Mouse (Mus musculus) urinary bladder, adult 2 months (tissue): Measurements from ENCODE around the gene Rpl18. TPM values are rescaled to one million over a fixed set of nuclear protein-coding genes. Genes with fewer than 3 reads are reported as not detected.

Source experiments
- DNase-seq: peaks from one replicate; pipeline ENCODE4 v3.0.0; 2022; ENCODE audit warnings: low spot score
- polyA plus RNA-seq: library from polyadenylated mRNA; depleted of rRNA; stranded (reverse); fragments of >200 nt; gene quantifications from 2 replicates; pipeline ENCODE4 v1.2.3, GENCODE M21; 2012

The Rpl18 gene
- polyA plus RNA-seq, 1 experiment: 594 TPM

DNA sequence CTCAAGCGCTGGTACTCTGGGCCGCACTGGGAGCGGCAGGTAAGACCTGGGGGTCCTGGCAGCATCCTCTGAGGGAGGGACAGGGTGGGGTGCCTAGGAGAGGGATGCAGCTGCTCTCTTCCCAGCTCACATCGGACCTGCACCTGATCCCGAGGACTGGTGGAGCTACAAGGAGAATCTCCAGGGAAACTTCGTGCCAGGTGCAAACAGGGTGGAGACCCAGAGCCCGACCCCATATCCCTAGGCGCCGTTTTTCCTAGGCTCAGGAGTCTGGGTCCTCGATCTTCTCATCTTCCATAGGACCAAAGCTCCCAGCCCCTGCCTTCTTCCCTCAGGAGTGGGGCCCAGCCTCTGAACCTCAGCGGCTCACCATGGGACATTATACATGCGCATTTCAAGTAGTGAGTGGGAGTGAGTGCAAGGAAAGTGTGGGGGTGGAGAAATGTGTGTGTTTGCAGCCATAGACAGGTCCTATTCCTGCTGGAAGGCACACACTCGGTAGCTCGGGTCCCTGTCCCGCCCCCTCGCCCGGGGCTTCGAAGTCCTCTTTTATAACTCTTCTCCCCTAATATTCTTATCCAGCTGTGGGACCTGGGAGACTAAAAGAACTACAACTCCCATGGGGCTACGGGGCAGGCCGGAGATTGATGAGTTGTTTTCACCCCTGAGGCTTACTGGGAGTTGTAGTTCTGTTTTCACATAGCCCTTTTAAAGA lies 14.8 kb upstream of the Rpl18 start:
- DNase-seq: no peak

DNA sequence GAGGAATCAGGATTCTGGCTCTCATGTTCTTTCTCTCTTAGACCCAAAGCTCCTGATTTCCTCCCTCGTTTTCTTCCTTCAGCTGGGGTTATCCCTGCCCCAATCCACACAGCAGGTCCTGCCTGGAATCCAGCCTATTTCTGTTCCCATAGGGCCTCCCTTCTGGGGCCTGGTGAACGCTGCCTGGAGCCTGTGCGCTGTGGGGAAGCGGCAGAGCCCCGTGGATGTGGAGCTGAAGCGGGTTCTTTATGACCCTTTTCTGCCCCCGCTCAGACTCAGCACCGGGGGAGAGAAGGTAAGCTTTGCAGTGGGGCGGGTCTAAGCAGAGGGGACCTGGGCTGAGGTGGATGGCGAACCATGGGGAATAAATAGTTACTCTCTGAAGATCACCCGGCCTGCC lies 14.2 kb upstream of the Rpl18 start:
- no peak for DNase-seq

DNA sequence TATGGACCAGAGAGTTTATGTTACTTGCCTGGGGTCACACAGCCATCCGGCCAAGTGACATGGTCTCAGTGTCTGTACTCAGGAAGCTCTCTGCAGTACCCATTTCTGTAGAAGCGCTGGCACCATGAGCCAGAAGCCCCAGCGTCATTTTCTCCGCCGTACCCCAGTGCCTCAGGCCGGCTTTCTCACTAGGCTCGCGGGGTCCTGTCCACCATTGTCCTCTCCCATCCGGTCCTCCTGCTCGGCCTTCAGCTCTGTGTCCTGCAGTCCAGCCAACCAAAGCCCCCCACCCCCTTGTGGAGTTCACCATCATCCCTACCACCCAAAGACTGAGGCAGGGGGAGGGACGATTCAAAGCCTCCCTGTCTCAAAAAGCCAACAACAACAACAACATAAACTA lies 13.7 kb upstream of the Rpl18 start:
- no peak for DNase-seq

DNA sequence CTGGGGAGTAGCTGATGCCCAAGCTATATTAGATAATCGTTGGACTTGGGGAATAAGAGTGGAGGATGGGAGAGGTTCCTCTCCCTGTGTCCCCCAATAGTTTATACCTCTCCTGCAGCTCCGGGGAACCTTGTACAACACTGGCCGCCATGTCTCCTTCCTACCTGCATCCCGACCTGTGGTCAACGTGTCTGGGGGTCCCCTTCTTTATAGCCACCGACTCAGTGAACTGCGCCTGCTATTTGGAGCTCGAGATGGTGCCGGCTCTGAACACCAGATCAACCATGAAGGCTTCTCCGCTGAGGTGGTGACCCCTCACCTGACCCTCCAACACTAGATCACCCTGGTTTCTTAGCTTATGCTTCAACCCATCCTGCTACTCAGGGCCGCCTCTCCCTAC lies 12.9 kb upstream of the Rpl18 start:
- DNase-seq: no peak

DNA sequence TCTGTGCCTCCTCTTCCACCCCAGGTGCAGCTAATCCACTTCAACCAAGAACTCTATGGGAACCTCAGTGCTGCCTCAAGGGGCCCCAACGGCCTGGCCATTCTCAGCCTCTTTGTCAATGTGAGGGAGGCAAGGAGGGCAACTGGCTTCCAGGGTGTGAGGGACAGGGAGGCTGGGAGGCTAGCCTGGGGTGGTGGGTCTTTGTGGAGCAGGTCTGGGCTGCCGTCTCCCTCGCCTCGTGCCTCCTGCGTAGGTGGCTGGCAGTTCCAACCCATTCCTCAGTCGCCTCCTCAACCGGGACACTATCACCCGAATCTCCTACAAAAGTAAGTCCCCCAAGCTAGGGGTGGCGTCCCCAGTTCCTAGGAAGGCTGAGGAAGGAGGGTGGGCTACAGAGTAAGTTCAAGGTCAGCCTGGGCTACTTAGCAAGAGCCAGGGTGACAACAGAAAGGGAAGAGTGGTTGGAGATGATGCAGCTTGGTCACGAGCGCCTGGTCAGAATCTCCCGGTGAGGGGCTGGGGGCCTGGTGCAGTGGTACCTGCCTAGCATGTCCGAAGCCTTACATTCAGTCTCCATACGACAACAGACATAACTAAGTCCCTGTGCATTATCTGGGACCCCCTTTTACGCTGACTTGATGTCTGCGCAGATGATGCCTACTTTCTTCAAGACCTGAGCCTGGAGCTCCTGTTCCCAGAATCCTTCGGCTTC lies 12.3 kb upstream of the Rpl18 start:
- no peak for DNase-seq

DNA sequence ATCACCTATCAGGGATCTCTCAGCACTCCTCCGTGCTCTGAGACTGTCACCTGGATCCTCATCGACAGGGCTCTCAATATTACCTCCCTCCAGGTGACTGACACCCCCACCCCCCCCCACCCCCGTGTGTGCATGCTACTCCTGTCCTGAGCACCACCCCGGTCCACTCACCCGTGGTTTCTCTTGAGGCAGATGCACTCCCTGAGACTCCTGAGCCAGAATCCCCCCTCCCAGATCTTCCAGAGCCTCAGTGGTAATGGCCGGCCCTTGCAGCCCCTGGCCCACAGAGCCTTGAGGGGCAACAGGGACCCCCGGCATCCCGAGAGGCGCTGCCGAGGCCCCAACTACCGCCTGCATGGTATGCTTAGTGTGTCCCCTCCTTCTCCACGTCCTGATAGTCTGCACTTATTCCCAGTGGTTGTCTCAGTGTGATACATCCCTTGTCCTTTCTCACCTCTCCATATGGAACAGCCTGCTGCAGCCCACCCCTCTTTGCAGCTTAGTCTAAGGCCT lies 11.7 kb upstream of the Rpl18 start:
- DNase-seq: no peak

DNA sequence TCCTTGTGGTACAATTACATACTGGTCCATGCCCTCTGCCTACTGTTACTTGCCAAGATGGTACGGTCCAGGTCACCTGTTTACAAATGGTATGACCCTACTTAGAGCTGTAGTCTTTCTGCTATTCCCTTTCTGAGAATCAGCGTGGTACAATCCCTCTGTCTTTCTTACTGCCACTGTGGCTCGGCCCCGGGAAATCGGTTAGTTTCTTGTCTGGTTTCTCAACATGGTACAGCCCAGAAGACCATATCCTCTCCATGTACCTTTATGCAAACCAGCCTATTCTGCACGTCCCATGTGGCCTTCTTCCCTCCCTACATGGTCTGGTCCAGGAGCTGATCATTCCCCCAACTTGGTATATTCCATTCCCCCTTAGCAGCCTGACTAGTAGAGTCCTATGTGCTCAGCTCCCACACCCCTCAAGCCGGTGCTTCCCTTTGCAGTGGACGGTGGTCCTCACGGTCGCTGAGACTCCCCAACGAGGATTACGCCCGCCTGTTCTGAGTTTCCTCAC lies 11.2 kb upstream of the Rpl18 start:
- no peak for DNase-seq

DNA sequence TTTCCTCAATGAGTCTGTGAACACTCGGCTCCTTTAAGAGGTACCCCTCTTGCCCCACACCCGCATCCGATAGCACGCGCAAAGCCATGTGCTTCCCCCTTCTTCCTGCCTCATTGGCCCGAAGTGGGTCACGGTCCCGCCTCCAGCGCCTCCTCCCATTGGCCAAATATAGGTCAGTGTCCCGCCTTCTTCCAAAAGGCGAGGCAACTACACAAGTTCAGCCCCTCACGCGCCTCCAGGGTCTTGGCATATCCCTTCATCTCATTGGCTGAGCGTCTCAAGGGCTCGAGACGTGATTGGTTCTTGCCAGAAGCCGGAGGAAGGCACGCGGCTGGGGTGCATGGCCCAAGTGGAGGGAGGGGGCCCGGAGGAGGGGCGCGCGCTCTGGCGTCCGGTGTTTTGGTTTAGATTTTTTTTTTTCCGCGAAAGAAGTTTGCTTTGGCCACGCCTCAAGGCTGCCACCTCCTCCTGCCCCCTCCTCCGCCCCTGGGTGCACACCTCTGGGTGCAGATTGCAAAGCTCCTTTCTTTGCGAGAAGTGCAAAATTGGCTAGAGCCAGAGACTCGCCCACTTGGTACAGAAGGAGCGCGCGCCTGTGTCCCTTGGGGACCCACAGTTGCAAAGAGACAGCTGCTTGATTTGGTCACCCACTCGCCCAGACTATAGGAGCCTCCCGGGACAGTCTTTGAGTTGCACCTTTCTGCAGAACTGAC lies 10.4 kb upstream of the Rpl18 start, which contains the start of gene Dbp:
TSS of gene Dbp (plus strand) at position 359 of the 713 bp plus-strand sequence.
- peak; percentile 90 for DNase-seq

DNA sequence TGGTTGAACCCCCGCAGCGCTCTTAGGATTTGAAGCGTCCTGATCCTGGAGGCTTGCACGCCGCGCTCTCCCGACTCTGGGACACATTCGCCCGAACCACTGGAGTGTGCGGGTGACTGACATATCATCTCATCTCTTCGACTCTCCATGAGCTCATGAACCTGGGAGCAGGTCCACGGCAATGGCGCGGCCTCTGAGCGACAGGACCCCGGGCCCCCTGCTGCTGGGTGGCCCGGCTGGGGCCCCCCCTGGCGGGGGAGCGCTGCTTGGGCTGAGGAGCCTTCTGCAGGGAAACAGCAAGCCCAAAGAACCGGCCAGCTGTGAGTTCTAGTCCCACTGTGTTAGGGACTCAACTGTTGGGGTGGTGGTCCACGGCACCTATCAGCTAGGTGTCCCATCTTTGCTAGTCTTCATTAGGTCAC lies 9.8 kb upstream of the Rpl18 start:
- DNase-seq: no peak

DNA sequence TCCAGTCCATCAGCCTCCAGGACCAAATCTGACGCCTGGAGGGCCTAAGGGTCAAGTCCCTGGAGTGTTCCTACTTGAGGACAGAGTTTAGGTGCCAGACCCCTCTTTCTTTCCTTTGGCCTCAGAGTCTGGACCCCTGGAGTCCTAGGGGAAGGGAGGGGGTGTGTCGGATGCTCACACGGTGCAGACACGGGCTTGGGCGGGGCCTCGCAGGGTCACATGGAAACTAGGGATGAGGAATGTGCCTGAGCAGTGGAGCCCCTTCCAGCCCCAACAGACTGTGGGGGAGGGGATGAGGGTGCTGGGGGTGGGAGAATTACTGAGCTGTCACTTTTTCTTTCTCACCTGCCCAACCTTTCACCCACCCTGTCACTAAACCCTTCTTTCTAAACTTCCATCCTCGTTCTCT lies 9.4 kb upstream of the Rpl18 start:
- no peak for DNase-seq

DNA sequence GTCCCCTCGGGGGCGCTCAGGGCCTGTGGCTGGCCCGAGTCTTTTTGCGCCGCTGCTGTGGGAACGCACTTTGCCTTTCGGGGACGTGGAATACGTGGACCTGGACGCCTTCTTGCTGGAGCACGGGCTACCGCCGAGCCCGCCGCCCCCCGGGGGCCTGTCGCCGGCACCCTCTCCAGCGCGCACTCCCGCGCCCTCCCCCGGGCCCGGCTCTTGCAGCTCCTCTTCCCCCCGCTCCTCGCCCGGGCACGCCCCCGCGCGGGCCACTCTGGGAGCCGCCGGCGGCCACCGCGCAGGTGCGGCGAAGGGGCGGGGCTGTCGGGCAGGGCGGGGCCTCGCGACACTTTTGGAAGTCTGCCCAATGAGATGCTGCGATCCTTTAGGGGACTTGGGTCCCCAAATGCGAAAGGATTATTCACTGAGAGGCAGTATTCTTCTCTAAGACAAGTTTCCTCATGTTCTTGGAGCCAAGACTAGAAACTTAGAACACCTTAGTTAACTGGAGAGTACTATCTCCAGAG lies 8.5 kb upstream of the Rpl18 start:
- DNase-seq: peak; percentile 91

DNA sequence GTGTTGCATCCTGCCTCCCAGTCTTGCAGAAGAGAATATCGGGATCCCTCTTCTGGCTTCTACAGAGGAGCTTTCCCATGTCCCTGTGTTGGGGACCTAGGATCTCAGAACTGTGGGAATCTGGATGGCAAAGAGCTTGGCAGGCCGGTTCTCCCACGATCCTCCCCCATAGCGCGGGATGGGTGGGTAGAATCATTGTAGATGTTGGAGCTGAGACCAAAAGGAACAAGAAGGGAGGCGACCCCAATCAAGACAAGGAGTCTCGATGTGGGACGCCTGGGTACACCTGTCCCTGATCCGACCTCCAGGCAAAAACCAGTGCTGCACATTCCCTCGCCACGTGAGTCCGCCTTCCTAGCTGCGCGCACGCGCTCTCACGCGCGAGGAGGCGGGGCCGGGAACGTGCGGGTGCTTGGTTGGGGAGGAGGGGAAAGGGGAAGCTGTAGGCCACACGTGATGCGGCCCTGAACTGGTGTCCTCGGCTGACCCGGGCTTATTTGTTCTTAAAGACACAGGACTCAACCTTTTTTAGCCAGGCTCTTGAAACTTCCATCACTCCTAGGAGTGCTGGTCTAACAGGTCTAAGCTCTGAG lies 7.8 kb upstream of the Rpl18 start:
- peak; percentile 97 for DNase-seq

DNA sequence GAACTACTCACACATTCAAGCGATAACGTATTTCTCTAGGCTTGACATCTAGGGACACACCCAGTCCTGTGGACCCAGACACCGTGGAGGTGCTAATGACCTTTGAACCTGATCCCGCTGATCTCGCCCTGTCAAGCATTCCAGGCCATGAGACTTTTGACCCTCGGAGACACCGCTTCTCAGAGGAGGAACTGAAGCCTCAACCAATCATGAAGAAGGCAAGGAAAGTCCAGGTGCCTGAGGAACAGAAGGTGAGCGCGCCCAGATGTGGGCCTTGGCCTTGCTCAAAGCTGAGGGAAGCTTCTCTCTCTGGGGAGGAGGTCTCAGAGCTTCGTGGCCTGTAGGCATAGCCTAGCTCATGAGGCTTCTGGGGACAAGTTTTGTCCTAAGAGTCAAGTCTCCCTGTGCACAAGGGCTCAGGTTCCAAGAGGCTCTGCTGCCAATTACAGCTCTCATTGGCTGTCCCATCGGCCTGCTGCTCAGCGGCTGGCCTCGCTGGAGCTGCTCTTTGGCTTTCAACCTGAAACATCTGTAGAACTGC lies 7.0 kb upstream of the Rpl18 start:
- no peak for DNase-seq

DNA sequence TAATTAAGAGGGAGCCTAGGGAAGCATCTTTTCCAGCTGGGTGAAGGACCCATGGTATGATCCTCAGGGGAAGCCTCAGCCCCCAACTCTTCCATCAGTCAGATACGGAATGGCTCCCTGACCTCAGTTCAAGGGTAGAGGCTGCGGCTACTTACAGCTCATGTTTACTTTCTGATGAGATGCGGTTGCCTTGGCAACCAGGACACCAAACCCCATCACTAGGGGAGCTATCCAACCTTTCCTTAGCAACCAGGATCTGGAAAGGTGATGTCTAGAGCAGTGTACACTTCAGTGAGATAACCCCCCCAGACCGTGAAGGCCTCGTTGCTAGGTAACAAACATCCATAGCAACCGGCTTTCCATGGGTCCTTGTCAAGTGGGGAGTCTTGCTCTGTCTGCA lies 6.2 kb upstream of the Rpl18 start:
- no peak for DNase-seq

DNA sequence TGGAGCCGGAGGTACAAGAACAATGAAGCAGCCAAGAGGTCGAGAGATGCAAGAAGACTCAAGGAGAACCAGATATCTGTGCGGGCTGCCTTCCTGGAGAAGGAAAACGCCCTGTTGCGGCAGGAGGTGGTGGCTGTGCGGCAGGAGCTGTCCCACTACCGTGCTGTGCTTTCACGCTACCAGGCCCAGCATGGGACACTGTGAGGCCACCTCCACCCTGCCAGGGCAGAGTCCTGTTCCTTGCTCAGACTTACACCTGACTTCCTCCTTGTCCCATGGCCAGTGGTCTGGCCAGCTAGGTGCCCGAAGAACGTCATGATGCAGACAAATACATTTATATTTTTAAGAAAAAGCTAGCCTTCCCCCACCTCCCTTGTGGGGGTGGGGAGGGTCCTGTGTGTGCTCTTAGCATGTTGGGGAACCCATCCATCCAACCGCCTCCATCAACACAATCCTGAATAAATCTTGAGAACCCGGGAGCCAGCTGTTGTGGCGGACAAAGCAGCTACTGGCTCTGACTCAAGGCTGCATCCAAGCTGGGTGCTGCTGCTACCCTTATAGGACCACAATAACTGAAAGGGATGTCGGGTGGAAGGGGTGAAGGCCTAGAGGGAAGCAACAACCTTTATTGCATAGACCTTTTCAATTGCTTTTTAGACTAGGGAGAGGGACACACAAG lies 5.4 kb upstream of the Rpl18 start:
- DNase-seq: no peak

DNA sequence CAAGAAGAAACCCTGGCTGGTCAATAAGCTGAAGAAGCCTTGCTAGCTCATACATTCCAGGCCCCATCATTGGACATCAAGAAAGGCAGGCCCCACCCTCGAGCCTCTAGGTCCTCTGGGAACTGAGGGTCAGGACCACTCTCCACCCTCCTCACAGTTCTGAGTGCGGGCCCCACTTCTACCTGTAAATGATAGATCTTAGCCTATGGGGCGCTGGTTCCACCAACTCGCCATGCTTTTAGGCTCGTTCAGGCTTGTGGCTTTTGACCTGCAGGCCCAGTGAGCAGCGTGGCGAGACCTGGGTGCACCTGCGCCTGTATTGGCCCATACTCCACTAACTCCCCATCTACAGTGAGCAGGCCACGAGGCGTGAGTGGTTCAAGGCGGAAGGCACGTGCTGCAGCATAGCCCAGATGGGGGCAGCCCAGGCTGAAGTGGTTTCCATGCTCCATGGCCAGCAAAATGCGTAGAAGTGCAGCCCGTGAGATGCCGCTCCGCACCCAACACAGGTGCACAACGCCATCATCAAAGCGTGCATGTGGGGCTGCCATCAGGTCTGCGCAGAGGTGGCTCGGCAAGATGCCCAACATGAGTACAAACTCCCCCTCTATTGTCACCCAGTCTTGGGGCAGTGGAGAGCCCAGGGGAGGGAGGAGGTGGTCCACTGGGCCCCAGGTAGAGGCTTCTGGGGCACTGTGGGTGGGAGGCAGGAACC lies 4.6 kb upstream of the Rpl18 start:
- DNase-seq: no peak

DNA sequence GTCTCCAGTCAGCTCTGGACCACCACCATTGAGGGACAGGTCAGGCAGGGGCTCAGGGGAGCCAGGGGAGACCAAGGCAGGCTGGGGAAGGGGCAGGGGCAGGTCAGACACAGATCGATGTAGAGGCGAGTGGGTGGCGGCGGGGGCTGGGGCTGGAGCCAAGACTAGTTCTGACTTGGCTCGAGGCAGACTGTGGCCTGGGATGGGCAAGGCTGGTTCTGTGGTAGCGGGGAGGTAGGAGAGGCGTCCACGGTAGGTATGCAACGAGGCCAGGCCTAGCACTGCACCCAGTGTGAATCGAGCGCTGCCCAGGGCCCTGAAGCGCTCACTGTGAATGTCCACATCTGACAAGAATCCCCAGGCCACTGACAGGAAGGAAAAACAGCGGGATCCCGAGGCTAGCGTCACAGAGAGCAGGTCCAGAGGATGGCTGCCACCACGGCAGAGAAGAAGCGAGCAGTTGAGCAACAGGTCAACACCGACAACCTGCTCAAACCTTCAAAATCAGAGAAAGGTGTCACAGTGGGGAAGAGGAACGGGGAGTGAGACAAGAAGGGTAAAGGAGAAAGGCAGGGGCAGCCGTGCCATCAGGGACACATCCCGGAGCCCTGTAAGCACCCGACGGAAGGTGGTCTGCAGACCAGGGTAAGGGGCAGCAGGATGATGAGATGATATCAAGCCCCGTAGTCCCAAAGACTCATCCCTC lies 3.8 kb upstream of the Rpl18 start:
- DNase-seq: no peak

DNA sequence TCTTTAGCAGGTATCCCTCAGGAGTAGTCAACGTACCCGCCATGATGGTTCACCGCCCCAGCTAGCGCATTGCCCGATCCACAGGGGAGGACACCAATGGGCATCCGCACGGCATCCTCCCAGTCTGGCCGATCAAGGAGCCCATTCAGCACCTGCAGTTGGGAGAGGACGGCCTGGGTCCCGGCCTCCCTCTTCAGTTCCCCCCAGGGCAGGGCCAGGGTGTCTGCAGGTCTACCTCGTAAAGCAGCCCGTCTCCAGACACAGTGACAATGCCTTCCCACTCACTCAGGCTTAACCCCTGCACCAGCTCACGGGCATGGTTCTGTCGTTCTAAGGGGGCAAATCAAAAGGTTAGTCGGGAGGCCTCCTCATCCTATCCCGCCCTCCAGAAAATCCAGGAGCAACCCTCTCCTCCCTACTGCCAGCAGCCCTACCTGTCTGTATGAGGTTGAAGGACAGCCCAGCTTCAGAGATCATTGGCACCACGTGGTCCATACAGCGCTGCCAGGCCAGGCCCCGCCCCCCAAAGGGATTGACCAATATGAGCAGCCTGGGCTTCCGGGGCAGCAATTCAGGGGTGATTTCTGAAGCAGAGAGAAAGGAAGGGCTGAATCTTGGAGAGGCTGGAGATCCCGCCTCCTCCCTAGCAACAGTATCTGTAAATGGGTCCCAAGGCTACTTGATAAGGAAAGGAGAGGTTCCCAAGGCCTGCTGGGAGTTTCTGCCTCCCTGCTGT lies 3.1 kb upstream of the Rpl18 start:
- DNase-seq: no peak

DNA sequence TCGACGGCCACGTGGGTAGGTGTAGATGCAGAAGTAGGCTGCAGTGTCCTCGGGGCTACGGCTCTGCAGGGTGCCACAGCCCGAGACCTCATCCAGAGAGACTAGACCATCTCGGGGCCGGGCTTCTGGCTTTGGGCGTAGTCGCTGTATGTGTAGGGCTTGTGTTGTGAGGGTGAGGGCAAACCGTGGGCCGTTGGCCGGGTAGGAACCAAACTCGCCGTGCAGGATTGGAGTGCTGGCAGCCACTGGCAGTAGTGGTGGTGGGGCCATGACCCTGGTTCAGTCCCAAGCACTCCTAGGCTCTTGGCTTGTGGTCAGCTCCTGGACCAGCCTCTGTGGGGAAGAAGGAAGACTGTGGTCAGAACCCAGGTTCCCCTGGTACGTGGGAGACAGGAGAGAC lies 1.9 kb upstream of the Rpl18 start:
- DNase-seq: no peak
